Mouse (Mus musculus) frontal cortex, postnatal 14 days (tissue): ENCODE results near the gene Slc30a7.

ENCODE experiments used
- DNase-seq, 2 experiments: peaks; one replicate each; pipeline ENCODE4 v3.0.0; 2022; ENCODE audit warnings: low spot score in 2 of 2

The Slc30a7 gene

GRCm38 (mm10) chr3:115992103-115992502, 15.1 kb downstream of the Slc30a7 start:
- no peak for DNase-seq

- DNase-seq = no peak
These were observed 21.9 kb downstream of the Slc30a7 start for GRCm38 (mm10) chr3:115985183-115985892.

GRCm38 (mm10) chr3:115984653-115985052, 22.6 kb downstream of the Slc30a7 start:
- no peak for DNase-seq

GRCm38 (mm10) chr3:115983217-115983616, 24.0 kb downstream of the Slc30a7 start:
- no peak for DNase-seq

GRCm38 (mm10) chr3:115979000-115979399, 28.2 kb downstream of the Slc30a7 start:
- DNase-seq = no peak

- no peak for DNase-seq
These were observed 32.2 kb downstream of the Slc30a7 start for GRCm38 (mm10) chr3:115974995-115975394.

GRCm38 (mm10) chr3:115974228-115974627, 33.0 kb downstream of the Slc30a7 start:
- no peak for DNase-seq

- no peak for DNase-seq
These were observed 35.1 kb downstream of the Slc30a7 start for GRCm38 (mm10) chr3:115971891-115972646.

- DNase-seq = no peak
These were observed 36.0 kb downstream of the Slc30a7 start for GRCm38 (mm10) chr3:115971045-115971785.

GRCm38 (mm10) chr3:115968745-115969530, 38.3 kb downstream of the Slc30a7 start:
- no peak for DNase-seq

- DNase-seq = no peak
These were observed 43.1 kb downstream of the Slc30a7 start for GRCm38 (mm10) chr3:115964071-115964470.

- no peak for DNase-seq
These were observed 43.6 kb downstream of the Slc30a7 start for GRCm38 (mm10) chr3:115963597-115963996.

- no peak for DNase-seq
These were observed 45.2 kb downstream of the Slc30a7 start for GRCm38 (mm10) chr3:115962028-115962415.

- no peak for DNase-seq
These were observed 45.7 kb downstream of the Slc30a7 start for GRCm38 (mm10) chr3:115961311-115962027.

- DNase-seq = no peak
These were observed 50.0 kb downstream of the Slc30a7 start for GRCm38 (mm10) chr3:115957223-115957622.

GRCm38 (mm10) chr3:115953088-115953487, 54.1 kb downstream of the Slc30a7 start:
- DNase-seq = no peak

GRCm38 (mm10) chr3:115952356-115952755, 54.9 kb downstream of the Slc30a7 start:
- DNase-seq = no peak

- no peak for DNase-seq
These were observed 56.0 kb downstream of the Slc30a7 start for GRCm38 (mm10) chr3:115951221-115951620.

- no peak for DNase-seq
These were observed 57.0 kb downstream of the Slc30a7 start for GRCm38 (mm10) chr3:115949921-115950877.
